Comparison of ENCODE assay signal across 8 mouse cellular contexts in the genomic region with DNA sequence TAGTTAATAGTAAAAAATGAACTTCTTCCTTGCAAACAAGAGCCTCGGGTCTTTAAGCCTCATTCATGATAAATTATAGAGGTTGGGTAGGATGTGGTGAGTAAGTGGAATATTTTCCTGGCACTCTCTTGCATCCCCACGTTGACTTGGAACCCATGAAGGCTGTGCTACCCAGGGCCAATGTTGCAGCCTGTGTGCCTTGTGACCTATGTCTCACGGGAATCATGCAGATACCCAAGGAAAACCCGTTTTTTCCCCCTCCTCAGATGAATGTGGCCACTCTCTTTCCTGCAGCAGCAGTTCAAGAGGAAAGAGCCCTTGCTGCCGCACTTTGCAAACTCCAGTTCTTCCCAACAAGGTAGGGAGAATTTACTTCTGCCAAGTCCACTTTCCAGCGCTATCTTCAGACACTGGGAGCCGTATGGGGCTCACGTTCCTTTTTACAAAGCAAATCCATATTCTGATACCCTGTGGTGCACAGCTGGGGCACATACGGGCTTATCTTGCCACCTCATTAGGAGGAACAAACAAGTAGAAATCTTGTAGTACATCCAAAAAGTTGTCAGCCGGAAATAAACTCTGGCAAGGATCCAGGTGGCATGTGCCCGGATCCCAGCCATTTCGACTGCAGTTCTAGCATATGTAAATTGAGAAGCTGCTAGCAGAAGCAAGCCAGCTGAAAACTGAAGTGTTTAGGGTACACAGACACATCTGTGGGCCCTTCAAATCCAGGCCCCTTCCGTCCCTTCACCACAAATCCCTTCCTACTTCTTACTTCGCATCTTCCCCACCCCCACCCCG.
DNase-seq lines count a peak whose midpoint lies in the region; ATAC-seq lines count a peak whose summit lies in the region.

No protein-coding gene starts in this region.

- no peaks in the 10 kb centered on the region for H3K9me3 ChIP-seq in limb, embryonic 11.5 days (ENCODE audit: control insufficient read depth, low read length)
- no peaks in the 10 kb centered on the region for H3K9me3 ChIP-seq in limb, embryonic 10.5 days (replicated peaks)
- H3K9me3 ChIP-seq in embryonic facial prominence, embryonic 10.5 days: no peaks in the 10 kb centered on the region
- no peaks in the 10 kb centered on the region for H3K9me3 ChIP-seq in heart, embryonic 15.5 days (replicated peaks)
- H3K9me3 ChIP-seq in limb, embryonic 12.5 days: no peaks in the 10 kb centered on the region

- no peak overlapping the region for H3K9ac ChIP-seq in limb, embryonic 11.5 days (ENCODE audit: low read length)
- no peak overlapping the region for H3K9ac ChIP-seq in heart, embryonic 15.5 days
- no peak overlapping the region for H3K9ac ChIP-seq in limb, embryonic 12.5 days (replicated peaks)

- H3K36me3 ChIP-seq in limb, embryonic 11.5 days (ENCODE audit: control insufficient read depth, insufficient read depth, low read length): no peaks in the 10 kb centered on the region
- no peaks in the 10 kb centered on the region for H3K36me3 ChIP-seq in limb, embryonic 10.5 days
- H3K36me3 ChIP-seq in embryonic facial prominence, embryonic 10.5 days (replicated peaks): no peaks in the 10 kb centered on the region
- no peaks in the 10 kb centered on the region for H3K36me3 ChIP-seq in heart, embryonic 15.5 days
- no peaks in the 10 kb centered on the region for H3K36me3 ChIP-seq in limb, embryonic 12.5 days

- 36% methylated on average over 15 of the region's 15 CpGs for WGBS in limb, embryonic 11.5 days
- WGBS in limb, embryonic 10.5 days: 52% methylated on average over 15 of the region's 15 CpGs
- 62% methylated on average over 15 of the region's 15 CpGs for WGBS in embryonic facial prominence, embryonic 10.5 days
- 19% methylated on average over 15 of the region's 15 CpGs for WGBS in heart, embryonic 15.5 days
- 26% methylated on average over 15 of the region's 15 CpGs for WGBS in limb, embryonic 12.5 days

- no peak overlapping the region for H3K4me2 ChIP-seq in limb, embryonic 11.5 days (ENCODE audit: low read depth, severe bottlenecking)
- H3K4me2 ChIP-seq in heart, embryonic 15.5 days: peak overlapping the region; percentile 41
- peak overlapping the region; percentile 28 for H3K4me2 ChIP-seq in limb, embryonic 12.5 days

- 0 out of 2 replicates have a peak overlapping the region, but pooled peaks have one; percentile 14 for H3K27ac ChIP-seq in limb, embryonic 11.5 days (replicated peaks; ENCODE audit: low read depth, low read length)
- no peak overlapping the region for H3K27ac ChIP-seq in limb, embryonic 10.5 days
- H3K27ac ChIP-seq in embryonic facial prominence, embryonic 10.5 days (replicated peaks): peak overlapping the region; percentile 19; the same call in 1 of the 2 replicates
- peak overlapping the region; percentile 65 for H3K27ac ChIP-seq in heart, embryonic 15.5 days
- H3K27ac ChIP-seq in limb, embryonic 12.5 days: peak overlapping the region; percentile 62; the same call in 1 of the 2 replicates

- ATAC-seq in limb, embryonic 11.5 days (ENCODE audit: insufficient number of reproducible peaks, low FRiP score, low TSS enrichment, low read depth): no peak
- ATAC-seq in heart, embryonic 15.5 days (replicated peaks; ENCODE audit: insufficient number of reproducible peaks, insufficient read depth, low FRiP score, low read depth): peak; percentile 48; the same call in 1 of the 2 replicates
- peak; percentile 17; the same call in 1 of the 2 replicates for ATAC-seq in limb, embryonic 12.5 days (ENCODE audit: insufficient number of reproducible peaks, insufficient read depth, low FRiP score, low TSS enrichment, low read depth)

- H3K27me3 ChIP-seq in limb, embryonic 11.5 days (ENCODE audit: control insufficient read depth, insufficient read depth, low read length): no peaks in the 10 kb centered on the region
- H3K27me3 ChIP-seq in limb, embryonic 10.5 days (ENCODE audit: low read depth, poor library complexity, severe bottlenecking): no peaks in the 10 kb centered on the region
- no peaks in the 10 kb centered on the region for H3K27me3 ChIP-seq in embryonic facial prominence, embryonic 10.5 days (replicated peaks; ENCODE audit: low read depth, poor library complexity, severe bottlenecking)
- H3K27me3 ChIP-seq in heart, embryonic 15.5 days: peaks cover 8% of the 10 kb centered on the region; the same call in 1 of the 2 replicates
- 0 out of 2 replicates have a peak, but pooled peaks cover 5% of the 10 kb centered on the region for H3K27me3 ChIP-seq in limb, embryonic 12.5 days

- DNase-seq in limb, embryonic 11.5 days (ENCODE audit: low spot score): peak; percentile 54
- DNase-seq in limb, embryonic 10.5 days (ENCODE audit: low spot score): no peak
- no peak for DNase-seq in embryonic facial prominence, embryonic 10.5 days (ENCODE audit: low spot score)
- DNase-seq in retina, postnatal 7 days (ENCODE audit: low read depth, low spot score): peak; percentile 36
- DNase-seq in spleen, postnatal 4 days (ENCODE audit: low spot score in 2 of 2): no peak
- DNase-seq in MN1 (ENCODE audit: low spot score): no peak

- H3K4me3 ChIP-seq in limb, embryonic 11.5 days (ENCODE audit: low read depth, low read length): no peak overlapping the region
- no peak overlapping the region for H3K4me3 ChIP-seq in limb, embryonic 10.5 days
- H3K4me3 ChIP-seq in embryonic facial prominence, embryonic 10.5 days: no peak overlapping the region
- H3K4me3 ChIP-seq in heart, embryonic 15.5 days: no peak overlapping the region
- H3K4me3 ChIP-seq in limb, embryonic 12.5 days (replicated peaks): no peak overlapping the region

- peaks cover 16% of the 10 kb centered on the region for H3K4me1 ChIP-seq in limb, embryonic 11.5 days (ENCODE audit: control insufficient read depth, insufficient read depth, low read length)
- H3K4me1 ChIP-seq in limb, embryonic 10.5 days: peaks cover 31% of the 10 kb centered on the region
- peaks cover 27% of the 10 kb centered on the region for H3K4me1 ChIP-seq in embryonic facial prominence, embryonic 10.5 days
- H3K4me1 ChIP-seq in heart, embryonic 15.5 days (replicated peaks): peaks cover 32% of the 10 kb centered on the region
- peaks cover 59% of the 10 kb centered on the region for H3K4me1 ChIP-seq in limb, embryonic 12.5 days (replicated peaks)

Comparison
In these comparisons a context has a peak if more than half of its experiments do, and no peak if none do; other contexts are left out.
1. DNase-seq: peak in limb, embryonic 11.5 days (single experiment) and retina, postnatal 7 days (single experiment); none in limb, embryonic 10.5 days (single experiment), embryonic facial prominence, embryonic 10.5 days (single experiment), spleen, postnatal 4 days (0 of 2) and MN1 (single experiment).